Mouse (Mus musculus) liver (tissue): ENCODE results near the gene Fat4.

Experiments
- DNase-seq: peaks from one replicate; pipeline ENCODE4 v3.0.0-alpha.2; 2020; ENCODE audit warnings: mixed read lengths

Gene Fat4

GRCm38 (mm10) chr3:38967480-38967879 is 80.7 kb downstream of the Fat4 start:
- no peak for DNase-seq

GRCm38 (mm10) chr3:38986379-38986778 is 99.6 kb downstream of the Fat4 start:
- no peak for DNase-seq

- DNase-seq = no peak
These were observed 102.4 kb downstream of the Fat4 start for GRCm38 (mm10) chr3:38989181-38989580.

- no peak for DNase-seq
These were observed 113.3 kb downstream of the Fat4 start for GRCm38 (mm10) chr3:39000011-39000410.

GRCm38 (mm10) chr3:39010544-39010943 is 123.8 kb downstream of the Fat4 start:
- no peak for DNase-seq

- no peak for DNase-seq
These were observed 130.9 kb downstream of the Fat4 start for GRCm38 (mm10) chr3:39017633-39018032.

GRCm38 (mm10) chr3:39036113-39036512 is 149.4 kb downstream of the Fat4 start:
- no peak for DNase-seq

- DNase-seq = no peak
These were observed 159.7 kb downstream of the Fat4 start for GRCm38 (mm10) chr3:39046425-39046824.

- DNase-seq = no peak
These were observed 161.0 kb downstream of the Fat4 start for GRCm38 (mm10) chr3:39047621-39048303.

GRCm38 (mm10) chr3:39048304-39048667 is 161.5 kb downstream of the Fat4 start:
- DNase-seq = no peak

GRCm38 (mm10) chr3:39050130-39050529 is 163.4 kb downstream of the Fat4 start:
- no peak for DNase-seq

GRCm38 (mm10) chr3:39053072-39053471 is 166.3 kb downstream of the Fat4 start:
- DNase-seq = no peak
